Mouse (Mus musculus): ENCODE results near the gene Thsd7b. TPM values are rescaled to one million over a fixed set of nuclear protein-coding genes. Genes with fewer than 3 reads are reported as not detected.
A peak's percentile ranks its signal among the peaks of the same experiment; 100 is the strongest.

Gene Thsd7b
- polyA plus RNA-seq (2015; fragmentation: Nextera tagmentation; extraction: Ambion mirVana): 5.1 and 5.5 TPM in 2 replicates

- WGBS: under 1% methylated on average over 44 of the region's 45 CpGs
- Histone ChIP-seq H3K4me1 (peaks cover 15% of the 10 kb centered on the region), H3K4me2 (peak within 1 kb of the TSS; percentile 89), H3K27me3 (peaks cover 8% of the 10 kb centered on the region; the same call in 1 of the 2 replicates), H3K36me3 (ENCODE audit: poor library complexity, severe bottlenecking) (no peaks in the 10 kb centered on the region), H3K27ac (no peak within 1 kb of the TSS), H3K9me3 (replicated peaks) (no peaks in the 10 kb centered on the region), H3K9ac (peak within 1 kb of the TSS; percentile 70), H3K4me3 (peak within 1 kb of the TSS; percentile 61)
- ATAC-seq: peak; percentile 89
These were observed at the start of gene Thsd7b for GRCm38 (mm10) chr1:129272982-129273937. Gene Thsd7b, plus strand, starts transcription at chr1:129273302.

GRCm38 (mm10) chr1:129244292-129244691, 28.8 kb upstream of the Thsd7b start:
- no peak overlapping the region for H3K4me2 ChIP-seq
- H3K36me3 ChIP-seq (ENCODE audit: poor library complexity, severe bottlenecking): no peaks in the 10 kb centered on the region
- H3K4me3 ChIP-seq: no peak overlapping the region
- WGBS: 49% methylated on average over 3 of the region's 3 CpGs
- ATAC-seq: peak; percentile 79; the same call in 1 of the 2 replicates
- H3K27me3 ChIP-seq: no peaks in the 10 kb centered on the region
- no peaks in the 10 kb centered on the region for H3K4me1 ChIP-seq
- H3K27ac ChIP-seq: no peak overlapping the region
- no peaks in the 10 kb centered on the region for H3K9me3 ChIP-seq (replicated peaks)
- no peak overlapping the region for H3K9ac ChIP-seq

- ATAC-seq: no peak
- Histone ChIP-seq H3K9ac (no peak overlapping the region), H3K27me3 (no peaks in the 10 kb centered on the region), H3K9me3 (replicated peaks) (no peaks in the 10 kb centered on the region), H3K27ac (no peak overlapping the region), H3K4me2 (no peak overlapping the region), H3K4me1 (no peaks in the 10 kb centered on the region), H3K4me3 (no peak overlapping the region), H3K36me3 (ENCODE audit: poor library complexity, severe bottlenecking) (no peaks in the 10 kb centered on the region)
- WGBS: 81% methylated on average over 6 of the region's 6 CpGs
These were observed 22.2 kb upstream of the Thsd7b start for GRCm38 (mm10) chr1:129250704-129251443.

- 93% methylated on average over 3 of the region's 3 CpGs for WGBS
- Histone ChIP-seq H3K27me3 (no peaks in the 10 kb centered on the region), H3K36me3 (ENCODE audit: poor library complexity, severe bottlenecking) (no peaks in the 10 kb centered on the region), H3K27ac (no peak overlapping the region), H3K4me3 (no peak overlapping the region), H3K9me3 (replicated peaks) (no peaks in the 10 kb centered on the region), H3K4me1 (no peaks in the 10 kb centered on the region), H3K4me2 (no peak overlapping the region), H3K9ac (no peak overlapping the region)
- no peak for ATAC-seq
These were observed 6.4 kb upstream of the Thsd7b start for GRCm38 (mm10) chr1:129266684-129267083.

- no peaks in the 10 kb centered on the region for H3K9me3 ChIP-seq (replicated peaks)
- no peaks in the 10 kb centered on the region for H3K27me3 ChIP-seq
- H3K4me3 ChIP-seq: no peak overlapping the region
- H3K27ac ChIP-seq: no peak overlapping the region
- no peaks in the 10 kb centered on the region for H3K36me3 ChIP-seq (ENCODE audit: poor library complexity, severe bottlenecking)
- H3K4me1 ChIP-seq: no peaks in the 10 kb centered on the region
- ATAC-seq: no peak
- no peak overlapping the region for H3K4me2 ChIP-seq
- H3K9ac ChIP-seq: no peak overlapping the region
- WGBS: 89% methylated on average over 1 of the region's 1 CpGs
These were observed 31.1 kb downstream of the Thsd7b start for GRCm38 (mm10) chr1:129304173-129304572.

GRCm38 (mm10) chr1:129324388-129324787, 51.3 kb downstream of the Thsd7b start:
- Histone ChIP-seq H3K9ac (no peak overlapping the region), H3K9me3 (replicated peaks) (no peaks in the 10 kb centered on the region), H3K27me3 (no peaks in the 10 kb centered on the region), H3K4me1 (peaks cover 11% of the 10 kb centered on the region; the same call in 1 of the 2 replicates), H3K36me3 (ENCODE audit: poor library complexity, severe bottlenecking) (no peaks in the 10 kb centered on the region), H3K4me3 (no peak overlapping the region), H3K27ac (no peak overlapping the region), H3K4me2 (no peak overlapping the region)
- peak; percentile 83 for ATAC-seq
- 50% methylated on average over 6 of the region's 6 CpGs for WGBS

GRCm38 (mm10) chr1:129324798-129325197, 51.7 kb downstream of the Thsd7b start:
- Histone ChIP-seq H3K4me1 (peaks cover 11% of the 10 kb centered on the region; the same call in 1 of the 2 replicates), H3K4me2 (no peak overlapping the region), H3K27me3 (no peaks in the 10 kb centered on the region), H3K9me3 (replicated peaks) (no peaks in the 10 kb centered on the region), H3K4me3 (no peak overlapping the region), H3K9ac (no peak overlapping the region), H3K36me3 (ENCODE audit: poor library complexity, severe bottlenecking) (no peaks in the 10 kb centered on the region), H3K27ac (no peak overlapping the region)
- peak; percentile 79 for ATAC-seq
- 37% methylated on average over 2 of the region's 2 CpGs for WGBS

- no peaks in the 10 kb centered on the region for H3K9me3 ChIP-seq (replicated peaks)
- no peak overlapping the region for H3K9ac ChIP-seq
- no peaks in the 10 kb centered on the region for H3K36me3 ChIP-seq (ENCODE audit: poor library complexity, severe bottlenecking)
- no peak overlapping the region for H3K27ac ChIP-seq
- ATAC-seq: no peak
- no peak overlapping the region for H3K4me3 ChIP-seq
- peaks cover 11% of the 10 kb centered on the region for H3K4me1 ChIP-seq
- no peak overlapping the region for H3K4me2 ChIP-seq
- H3K27me3 ChIP-seq: no peaks in the 10 kb centered on the region
- WGBS: 58% methylated on average over 6 of the region's 6 CpGs
These were observed 83.5 kb downstream of the Thsd7b start for GRCm38 (mm10) chr1:129356631-129357030.

- no peaks in the 10 kb centered on the region for H3K27me3 ChIP-seq
- H3K27ac ChIP-seq: peak overlapping the region; percentile 31; the same call in 1 of the 2 replicates
- peak overlapping the region; percentile 15; the same call in 1 of the 2 replicates for H3K4me2 ChIP-seq
- peaks cover 11% of the 10 kb centered on the region for H3K4me1 ChIP-seq
- H3K4me3 ChIP-seq: no peak overlapping the region
- H3K9me3 ChIP-seq (replicated peaks): no peaks in the 10 kb centered on the region
- ATAC-seq: peak; percentile 93
- 46% methylated on average over 2 of the region's 2 CpGs for WGBS
- no peak overlapping the region for H3K9ac ChIP-seq
- no peaks in the 10 kb centered on the region for H3K36me3 ChIP-seq (ENCODE audit: poor library complexity, severe bottlenecking)
These were observed 84.3 kb downstream of the Thsd7b start for GRCm38 (mm10) chr1:129357378-129357777.

GRCm38 (mm10) chr1:129363368-129363767, 90.3 kb downstream of the Thsd7b start:
- no peak for ATAC-seq
- H3K9me3 ChIP-seq (replicated peaks): no peaks in the 10 kb centered on the region
- 85% methylated on average over 4 of the region's 4 CpGs for WGBS
- no peaks in the 10 kb centered on the region for H3K4me1 ChIP-seq
- no peak overlapping the region for H3K4me2 ChIP-seq
- H3K4me3 ChIP-seq: no peak overlapping the region
- no peaks in the 10 kb centered on the region for H3K36me3 ChIP-seq (ENCODE audit: poor library complexity, severe bottlenecking)
- no peak overlapping the region for H3K9ac ChIP-seq
- no peak overlapping the region for H3K27ac ChIP-seq
- H3K27me3 ChIP-seq: no peaks in the 10 kb centered on the region

GRCm38 (mm10) chr1:129364828-129365227, 91.7 kb downstream of the Thsd7b start:
- Histone ChIP-seq H3K9ac (no peak overlapping the region), H3K36me3 (ENCODE audit: poor library complexity, severe bottlenecking) (no peaks in the 10 kb centered on the region), H3K4me2 (no peak overlapping the region), H3K4me3 (no peak overlapping the region), H3K4me1 (no peaks in the 10 kb centered on the region), H3K27ac (no peak overlapping the region), H3K9me3 (replicated peaks) (no peaks in the 10 kb centered on the region), H3K27me3 (no peaks in the 10 kb centered on the region)
- no peak for ATAC-seq

GRCm38 (mm10) chr1:129365590-129365989, 92.5 kb downstream of the Thsd7b start:
- WGBS: 69% methylated on average over 1 of the region's 1 CpGs
- H3K9me3 ChIP-seq (replicated peaks): no peaks in the 10 kb centered on the region
- no peak overlapping the region for H3K9ac ChIP-seq
- H3K4me2 ChIP-seq: no peak overlapping the region
- ATAC-seq: no peak
- no peak overlapping the region for H3K27ac ChIP-seq
- H3K36me3 ChIP-seq (ENCODE audit: poor library complexity, severe bottlenecking): no peaks in the 10 kb centered on the region
- H3K27me3 ChIP-seq: no peaks in the 10 kb centered on the region
- no peaks in the 10 kb centered on the region for H3K4me1 ChIP-seq
- H3K4me3 ChIP-seq: no peak overlapping the region
